Mouse (Mus musculus) cerebellum, adult 2 months (tissue): ENCODE measurements at regions not wholly inside any gene's neighbourhood (a gene's known extent, or its start where the extent isn't known, plus 50 kb on each side); places are given as distances from the start of the nearest gene placed in this dataset.

ENCODE experiments used
- DNase-seq, 2 experiments: peaks; one replicate each; pipeline ENCODE4 v3.0.0; 2021
- H3K27ac ChIP-seq: fragments of 200-500 bp; 2 replicates; pipeline ENCODE4 v1.5.1; 2012; ENCODE audit warnings: low read length, control low read depth, inconsistent platforms; ENCODE audit not compliant: insufficient read depth
- H3K27me3 ChIP-seq: fragments of 200-500 bp; 2 replicates; pipeline ENCODE4 v1.6.1; 2012; ENCODE audit warnings: inconsistent platforms, mild to moderate bottlenecking, low read length, moderate library complexity; ENCODE audit not compliant: control insufficient read depth, insufficient read depth
- H3K4me1 ChIP-seq: fragments of 200-500 bp; 2 replicates; pipeline ENCODE4 v1.6.1; 2011; ENCODE audit warnings: low read length; ENCODE audit not compliant: control insufficient read depth, insufficient read depth
- H3K4me3 ChIP-seq: fragments of 200-500 bp; replicated peaks from 2 replicates; pipeline ENCODE3; 2011; ENCODE audit warnings: mild to moderate bottlenecking, low read depth, low read length, control low read depth; ENCODE audit not compliant: insufficient read depth
- CTCF ChIP-seq: fragments of 200-500 bp; IDR thresholded peaks from 2 replicates; pipeline ENCODE4 v1.5.1; 2011; ENCODE audit warnings: low read depth, mild to moderate bottlenecking, control low read depth, low read length, moderate library complexity, borderline replicate concordance; ENCODE audit not compliant: insufficient read depth
- POLR2A ChIP-seq: fragments of 200-500 bp; IDR thresholded peaks from 2 replicates; pipeline ENCODE4 v1.6.1; 2011; ENCODE audit warnings: low read length, control low read depth, borderline replicate concordance; ENCODE audit not compliant: insufficient read depth
- WGBS: fragments of 180-500 bp; shearing (Covaris S2); methylation state at CpG from one replicate; pipeline ENCODE4 v1.1.7; 2018; 5-methylcytosine and 5-hydroxymethylcytosine counted together

- WGBS, result 97% methylated on average over 5 of the region's 5 CpGs
These were observed 135.5 kb upstream of the Top1 start for GRCm38 (mm10) chr2:160510159-160510558.

DNA sequence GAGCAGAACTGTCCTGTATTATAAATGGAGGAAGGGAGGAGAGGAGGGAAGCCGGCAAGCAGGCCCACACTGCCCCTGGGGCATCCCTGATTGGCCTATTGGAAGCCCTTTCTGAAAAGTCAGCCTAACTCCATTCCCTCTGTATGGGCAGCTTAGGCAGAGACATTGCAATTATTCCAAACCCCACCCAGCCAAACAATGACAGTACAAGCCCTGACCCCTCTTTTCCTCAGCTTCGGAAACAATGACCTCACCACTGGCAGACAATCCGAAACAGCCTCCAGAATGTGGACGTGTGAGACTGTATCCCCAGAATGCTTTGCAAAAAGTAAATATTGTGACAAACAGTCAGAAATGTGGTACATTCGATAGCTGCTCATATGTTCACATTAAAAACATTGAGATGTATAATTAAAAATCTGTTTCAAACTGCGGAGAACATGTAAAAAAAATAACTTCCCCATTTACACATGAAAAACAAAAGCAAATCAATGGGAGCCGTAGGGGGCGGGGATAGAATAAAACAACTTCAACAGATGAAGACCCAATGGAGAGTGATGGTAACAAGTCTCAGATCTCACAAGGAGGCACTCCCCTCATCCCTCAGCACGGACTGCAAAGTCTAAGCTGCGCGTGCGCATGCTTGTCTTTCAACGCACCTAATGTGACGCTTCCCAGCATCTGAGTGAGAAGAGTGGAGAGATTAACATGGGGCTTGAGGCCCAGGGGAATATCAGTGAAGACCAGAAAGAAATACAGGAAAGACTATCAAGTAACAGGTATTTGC is 134.9 kb upstream of the Top1 start:
- WGBS, result 64% methylated on average over 14 of the region's 14 CpGs
- TF ChIP-seq POLR2A, result no peak
- no peak for TF ChIP-seq CTCF
- no peaks in the 10 kb centered on the region; the same call in 1 of the 2 replicates for H3K4me1 ChIP-seq
- no peak for DNase-seq
- H3K27me3 ChIP-seq, result no peaks in the 10 kb centered on the region
- H3K4me3 ChIP-seq, result no peak overlapping the region
- no peak overlapping the region for H3K27ac ChIP-seq

More at GRCm38 (mm10) chr2:160510159-160510558, 135.5 kb upstream of the Top1 start:
- Histone ChIP-seq H3K4me3 (no peak overlapping the region), H3K4me1 (no peaks in the 10 kb centered on the region; the same call in 1 of the 2 replicates), H3K27me3 (no peaks in the 10 kb centered on the region), H3K27ac (no peak overlapping the region)
- DNase-seq, result no peak
- no peak for TF ChIP-seq CTCF
- TF ChIP-seq POLR2A, result no peak

DNA sequence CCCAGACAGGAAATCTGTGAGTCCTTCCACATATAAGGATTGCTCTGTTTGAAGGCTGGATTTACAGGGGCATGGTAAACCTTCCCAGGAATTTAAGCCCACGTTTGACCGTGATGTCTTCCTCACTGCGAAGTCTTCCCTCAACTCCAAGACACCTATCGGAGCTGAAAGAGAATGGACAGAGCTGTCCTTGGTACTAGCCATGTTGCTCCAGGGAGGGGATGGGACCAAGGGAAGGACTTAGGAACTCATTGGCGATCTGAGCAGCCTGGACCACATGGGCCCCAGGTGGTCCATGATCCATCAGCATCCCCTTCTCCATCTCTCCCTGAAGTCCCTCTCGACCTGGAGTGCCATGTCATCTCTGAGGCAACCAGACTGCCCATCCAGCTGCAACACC is 130.1 kb upstream of the Top1 start:
- Histone ChIP-seq H3K27me3 (no peaks in the 10 kb centered on the region; the same call in 1 of the 2 replicates), H3K4me3 (no peak overlapping the region), H3K4me1 (no peaks in the 10 kb centered on the region), H3K27ac (no peak overlapping the region)
- TF ChIP-seq POLR2A, result no peak
- TF ChIP-seq CTCF, result no peak
- no peak for DNase-seq
- WGBS, result 77% methylated on average over 6 of the region's 6 CpGs

- Histone ChIP-seq H3K27me3 (no peaks in the 10 kb centered on the region; the same call in 1 of the 2 replicates), H3K27ac (no peak overlapping the region), H3K4me1 (no peaks in the 10 kb centered on the region), H3K4me3 (no peak overlapping the region)
- TF ChIP-seq CTCF (no peak), POLR2A (no peak)
- WGBS, result 19% methylated on average over 6 of the region's 6 CpGs
- DNase-seq, result no peak
These were observed 129.2 kb upstream of the Top1 start for GRCm38 (mm10) chr2:160516526-160516925.

DNA sequence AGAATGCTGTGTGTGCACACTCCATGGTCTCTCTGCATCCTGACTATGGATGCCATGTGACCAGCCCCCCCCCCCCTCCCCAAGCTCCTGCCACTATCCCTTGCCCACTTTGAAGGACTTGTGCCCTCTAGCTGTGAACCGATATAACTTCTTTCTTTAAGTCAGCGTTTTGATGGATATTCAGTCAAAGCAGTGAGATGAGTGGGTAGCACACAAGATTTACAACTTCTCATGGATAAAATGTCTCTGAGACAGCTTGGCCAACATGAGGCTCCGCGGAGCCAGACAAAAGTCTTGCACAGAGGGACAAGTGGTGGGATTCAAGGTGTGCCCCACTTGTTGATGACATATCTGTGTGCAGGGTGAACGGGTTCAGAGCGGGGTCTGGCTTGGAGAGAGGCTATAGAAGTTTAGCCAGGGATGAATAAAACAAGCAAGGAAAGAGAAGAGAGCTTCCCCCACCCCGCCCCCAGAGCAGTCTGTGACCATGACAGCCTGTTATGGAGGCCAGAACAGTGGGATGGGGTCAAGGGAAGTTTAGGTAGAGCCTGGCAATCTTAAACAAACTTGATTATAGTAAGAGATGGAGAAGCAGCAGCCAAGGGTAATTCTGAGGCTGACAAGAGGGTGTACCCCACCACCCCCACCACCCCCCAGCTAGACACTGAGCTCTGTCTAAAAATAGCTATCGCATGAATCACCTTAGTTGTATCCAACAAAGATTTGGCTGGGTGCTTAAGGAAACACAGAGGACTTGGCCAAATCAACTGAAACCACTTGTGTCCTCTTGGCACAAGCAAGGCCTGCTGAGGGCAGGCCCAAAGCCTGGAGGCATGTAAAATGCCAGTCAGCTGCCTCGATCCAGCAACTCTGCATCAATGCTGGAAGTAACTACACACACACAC is 120.1 kb upstream of the Top1 start:
- 64% methylated on average over 9 of the region's 9 CpGs for WGBS
- Histone ChIP-seq H3K27me3 (no peaks in the 10 kb centered on the region; the same call in 1 of the 2 replicates), H3K27ac (no peak overlapping the region), H3K4me3 (no peak overlapping the region), H3K4me1 (no peaks in the 10 kb centered on the region)
- TF ChIP-seq POLR2A (no peak), CTCF (no peak)
- peak in 1 of 2 experiments; percentile 13 for DNase-seq

GRCm38 (mm10) chr2:160526377-160527125 is 119.1 kb upstream of the Top1 start:
- WGBS, result 80% methylated on average over 8 of the region's 8 CpGs
- no peak overlapping the region for H3K4me3 ChIP-seq
- H3K27ac ChIP-seq, result no peak overlapping the region
- H3K4me1 ChIP-seq, result no peaks in the 10 kb centered on the region
- TF ChIP-seq CTCF, result no peak
- no peak for TF ChIP-seq POLR2A
- no peak for DNase-seq
- no peaks in the 10 kb centered on the region; the same call in 1 of the 2 replicates for H3K27me3 ChIP-seq

- TF ChIP-seq CTCF, result no peak
- TF ChIP-seq POLR2A, result no peak
- WGBS, result 27% methylated on average over 7 of the region's 7 CpGs
These were observed 116.4 kb upstream of the Top1 start for GRCm38 (mm10) chr2:160529306-160529705.

GRCm38 (mm10) chr2:160530377-160530776 is 115.3 kb upstream of the Top1 start:
- 73% methylated on average over 3 of the region's 3 CpGs for WGBS
- Histone ChIP-seq H3K4me3 (no peak overlapping the region), H3K27me3 (no peaks in the 10 kb centered on the region; the same call in 1 of the 2 replicates), H3K27ac (no peak overlapping the region), H3K4me1 (no peaks in the 10 kb centered on the region)
- TF ChIP-seq CTCF (no peak), POLR2A (no peak)
- no peak for DNase-seq

More at GRCm38 (mm10) chr2:160529306-160529705, 116.4 kb upstream of the Top1 start:
- Histone ChIP-seq H3K4me1 (no peaks in the 10 kb centered on the region), H3K27me3 (no peaks in the 10 kb centered on the region; the same call in 1 of the 2 replicates), H3K4me3 (no peak overlapping the region), H3K27ac (no peak overlapping the region)
- peak in 1 of 2 experiments; percentile 1 for DNase-seq
